Mouse (Mus musculus) right cerebral cortex, postnatal 10 days (tissue): Measurements from ENCODE around the gene Pmf1.
"Not testable (repeated sequence)": the region's sequence is repeated elsewhere in the genome, so short reads cannot be mapped to it uniquely, and the experiment has no call there.

Experiments
- DNase-seq, 2 experiments: peaks; one replicate each; pipeline ENCODE4 v3.0.0; 2021; ENCODE audit warnings: low spot score in 2 of 2

Pmf1 gene

DNA sequence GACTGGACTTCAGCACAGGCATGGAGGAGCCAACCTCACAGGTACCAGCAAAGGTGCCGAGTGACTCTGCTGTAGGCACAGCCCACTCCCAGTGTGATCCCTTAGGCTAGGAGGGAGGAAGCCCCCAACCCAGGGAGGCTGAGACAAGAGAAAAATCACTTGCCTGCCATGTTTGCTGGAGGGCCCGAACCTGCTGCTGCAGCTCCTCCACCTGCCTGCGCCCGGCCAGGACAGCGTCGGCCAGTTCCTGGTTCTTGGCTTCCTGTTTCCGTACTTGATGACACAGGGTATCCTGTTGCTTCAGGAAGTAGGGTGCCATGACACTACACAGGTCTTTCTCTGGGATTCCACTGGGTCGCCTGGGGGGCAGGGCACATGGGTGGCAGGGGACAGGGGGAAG is 14.4 kb downstream of the Pmf1 start:
- no peak for DNase-seq

DNA sequence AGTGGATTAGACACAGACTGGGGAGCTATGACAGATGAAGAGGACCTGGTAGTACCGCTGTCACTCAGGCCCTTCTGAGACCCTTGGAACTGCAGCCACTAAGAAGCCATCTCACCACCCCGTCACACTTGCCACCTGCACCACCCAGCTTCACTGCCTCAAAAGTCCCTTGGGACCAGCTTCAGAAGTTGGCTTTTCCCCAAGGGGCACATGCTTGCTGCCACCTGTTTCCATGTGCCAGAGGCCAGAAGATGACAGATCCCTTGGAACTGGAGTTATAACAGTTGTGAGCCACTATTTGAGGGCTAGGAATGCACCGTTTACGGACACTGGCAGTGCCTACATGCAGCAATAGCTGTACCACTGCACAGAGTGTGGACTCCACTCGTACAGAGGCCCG is 14.8 kb downstream of the Pmf1 start:
- no peak for DNase-seq

DNA sequence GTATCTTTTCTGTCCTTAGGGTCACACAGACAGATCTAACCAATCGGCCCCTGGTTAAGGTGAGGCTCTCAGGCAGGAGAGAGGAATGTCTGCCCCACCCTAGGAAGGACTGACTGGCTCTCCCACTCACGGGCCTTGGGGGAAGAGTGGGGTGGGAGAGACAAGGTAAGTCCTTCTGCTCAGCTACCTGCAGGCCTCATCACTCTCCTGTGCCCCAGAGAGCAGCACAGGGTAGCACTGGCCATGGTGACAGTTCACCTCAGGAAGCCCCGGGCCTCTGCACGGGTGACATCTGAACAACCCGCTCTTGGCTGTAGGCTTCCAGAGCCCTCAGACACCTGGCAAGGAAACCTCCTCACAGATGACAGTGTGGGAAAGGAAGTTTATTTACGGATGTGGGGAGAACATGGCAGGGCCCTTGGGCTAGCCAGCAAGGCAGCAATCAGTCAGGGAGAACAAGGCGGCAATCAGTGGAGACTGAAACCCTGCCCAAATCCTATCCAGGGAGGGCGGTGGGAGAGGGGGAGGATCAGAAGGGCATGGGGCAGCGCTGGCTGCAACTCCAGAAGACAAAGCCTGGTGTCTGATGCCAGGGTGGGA is 16.3 kb downstream of the Pmf1 start:
- DNase-seq: no peak

DNA sequence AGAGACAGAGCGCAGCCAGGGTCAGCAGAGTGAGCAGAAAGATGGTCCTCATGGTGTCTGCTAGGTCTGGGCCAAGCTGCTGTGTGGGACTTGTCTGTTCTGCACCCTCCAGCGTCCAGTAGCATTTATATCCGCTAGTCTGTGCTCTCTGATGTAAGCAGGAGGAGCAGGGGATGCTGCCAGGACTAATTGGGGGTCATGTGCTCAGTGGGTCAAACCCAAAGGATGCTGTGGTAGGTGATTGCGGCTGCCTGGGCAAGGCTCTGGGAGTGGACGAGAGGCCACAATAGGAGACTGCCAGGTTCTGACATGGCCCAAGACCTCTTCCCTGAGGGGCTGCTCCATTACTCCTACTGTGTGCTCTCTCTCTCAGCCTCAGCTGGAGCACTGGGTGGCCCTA is 25.8 kb downstream of the Pmf1 start, which contains the start of gene Bglap:
Gene Bglap, minus strand, starts transcription at position 101 of the 400 bp plus-strand sequence.
- no peak for DNase-seq

DNA sequence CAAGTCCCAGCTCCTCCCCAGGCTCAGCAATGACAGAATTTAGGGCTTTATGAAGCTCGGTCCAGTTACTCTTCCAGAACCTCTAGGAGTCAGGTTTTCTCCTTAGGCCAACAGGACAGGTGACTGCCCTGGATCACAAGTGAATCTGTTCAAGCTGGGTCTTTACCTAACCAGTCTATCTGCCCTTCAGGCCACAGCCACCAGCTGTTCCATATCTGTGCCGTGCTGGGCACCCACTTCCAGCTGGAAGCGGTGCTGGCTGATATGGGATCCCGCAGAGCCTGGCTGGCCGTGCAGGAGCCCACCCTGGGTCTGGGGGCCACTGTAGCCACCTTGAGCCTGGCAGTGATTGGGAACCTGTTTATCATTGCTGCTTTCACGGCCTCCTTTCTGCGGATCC is 27.7 kb downstream of the Pmf1 start:
- DNase-seq: not testable (repeated sequence)

DNA sequence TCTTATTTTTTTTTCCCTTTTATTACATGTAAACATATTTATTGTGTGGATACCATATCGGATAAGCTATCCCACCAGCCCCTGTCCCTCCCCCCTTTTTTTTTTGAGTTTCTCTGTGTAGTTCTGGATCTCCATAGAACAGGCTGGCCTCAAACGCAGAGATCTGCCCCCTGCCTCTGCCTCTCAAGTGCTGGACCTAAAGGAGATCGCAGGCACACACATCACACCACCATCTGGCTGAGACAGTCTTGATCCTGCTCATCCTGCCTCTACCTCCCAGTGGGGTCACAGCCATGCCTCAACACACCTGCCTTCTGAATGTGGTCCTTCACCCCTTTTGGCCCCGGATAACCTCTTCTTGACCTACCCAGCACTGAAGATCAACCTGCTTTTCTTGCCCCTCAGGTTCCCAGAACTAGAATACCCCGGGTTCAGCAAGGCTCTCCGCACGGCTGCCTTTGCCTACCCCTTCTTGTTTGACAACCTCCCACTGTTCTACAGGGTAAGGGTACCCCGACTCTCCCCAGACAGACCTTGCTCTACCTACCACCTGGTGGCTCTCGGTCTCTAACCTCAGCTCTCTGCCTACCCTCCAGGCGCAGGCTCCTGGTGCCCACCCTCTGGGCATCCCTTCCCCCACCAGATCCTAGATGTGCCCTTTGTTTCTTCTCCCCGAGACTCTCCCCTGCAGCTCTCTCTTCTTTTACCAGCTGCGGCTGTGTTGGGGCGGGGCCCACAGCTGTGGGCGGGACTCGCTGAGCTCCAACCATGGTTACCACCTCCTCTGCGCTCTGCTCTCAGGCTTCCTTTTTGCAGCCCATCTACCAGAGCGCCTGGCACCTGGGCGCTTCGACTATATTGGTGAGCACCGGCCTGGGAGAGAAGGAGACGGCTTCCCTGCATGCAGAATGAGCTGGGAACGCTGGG is 28.5 kb downstream of the Pmf1 start:
- peak in 1 of 2 experiments; percentile 46 for DNase-seq

DNA sequence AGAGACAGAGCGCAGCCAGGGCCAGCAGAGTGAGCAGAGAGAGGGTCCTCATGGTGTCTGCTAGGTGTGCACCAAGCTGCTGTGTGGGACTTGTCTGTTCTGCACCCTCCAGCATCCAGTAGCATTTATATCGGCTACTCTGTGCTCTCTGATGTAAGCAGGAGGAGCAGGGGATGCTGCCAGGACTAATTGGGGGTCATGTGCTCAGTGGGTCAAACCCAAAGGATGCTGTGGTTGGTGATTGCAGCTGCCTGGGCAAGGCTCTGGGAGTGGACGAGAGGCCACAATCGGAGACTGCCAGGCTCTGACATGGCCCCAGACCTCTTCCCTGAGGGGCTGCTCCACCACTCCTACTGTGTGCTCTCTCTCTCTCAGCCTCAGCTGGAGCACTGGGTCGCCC is 31.5 kb downstream of the Pmf1 start, which contains the start of gene Bglap2:
Gene Bglap2, minus strand, starts transcription at position 101 of the 400 bp plus-strand sequence.
- not testable (repeated sequence) for DNase-seq

DNA sequence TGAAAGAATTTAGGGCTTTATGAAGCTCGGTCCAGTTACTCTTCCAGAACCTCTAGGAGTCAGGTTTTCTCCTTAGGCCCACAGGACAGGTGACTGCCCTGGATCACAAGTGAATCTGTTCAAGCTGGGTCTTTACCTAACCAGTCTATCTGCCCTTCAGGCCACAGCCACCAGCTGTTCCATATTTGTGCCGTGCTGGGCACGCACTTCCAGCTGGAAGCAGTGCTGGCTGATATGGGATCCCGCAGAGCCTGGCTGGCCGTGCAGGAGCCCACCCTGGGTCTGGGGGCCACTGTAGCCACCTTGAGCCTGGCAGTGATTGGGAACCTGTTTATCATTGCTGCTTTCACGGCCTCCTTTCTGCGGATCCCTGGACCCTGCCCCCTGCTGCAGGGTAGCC is 33.5 kb downstream of the Pmf1 start:
- not testable (repeated sequence) for DNase-seq

DNA sequence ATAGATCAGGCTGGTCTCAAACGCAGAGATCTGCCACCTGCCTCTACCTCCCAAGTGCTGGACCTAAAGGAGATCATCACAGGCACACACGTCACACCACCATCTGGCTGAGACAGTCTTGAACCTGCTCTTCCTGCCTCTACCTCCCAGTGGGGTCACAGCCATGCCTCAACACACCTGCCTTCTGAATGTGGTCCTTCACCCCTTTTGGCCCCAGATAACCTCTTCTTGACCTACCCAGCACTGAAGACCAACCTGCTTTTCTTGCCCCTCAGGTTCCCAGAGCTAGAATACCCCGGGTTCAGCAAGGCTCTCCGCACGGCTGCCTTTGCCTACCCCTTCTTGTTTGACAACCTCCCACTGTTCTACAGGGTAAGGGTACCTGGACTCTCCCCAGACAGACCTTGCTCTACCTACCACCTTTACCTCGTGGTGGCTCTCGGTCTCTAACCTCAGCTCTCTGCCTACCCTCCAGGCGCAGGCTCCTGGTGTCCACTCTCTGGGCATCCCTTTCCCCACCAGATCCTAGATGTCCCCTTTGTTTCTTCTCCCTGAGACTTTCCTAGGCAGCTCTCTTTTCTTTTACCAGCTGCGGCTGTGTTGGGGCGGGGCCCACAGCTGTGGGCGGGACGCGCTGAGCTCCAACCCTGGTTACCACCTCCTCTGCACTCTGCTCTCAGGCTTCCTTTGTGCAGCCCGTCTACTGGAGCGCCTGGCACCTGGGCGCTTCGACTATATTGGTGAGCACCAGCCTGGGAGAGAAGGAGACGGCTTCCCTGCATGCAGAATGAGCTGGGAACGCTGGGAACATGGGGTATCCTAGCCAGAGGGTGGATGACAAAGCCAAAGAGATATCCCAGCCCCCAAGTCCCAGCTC is 34.1 kb downstream of the Pmf1 start:
- DNase-seq: not testable (repeated sequence)

DNA sequence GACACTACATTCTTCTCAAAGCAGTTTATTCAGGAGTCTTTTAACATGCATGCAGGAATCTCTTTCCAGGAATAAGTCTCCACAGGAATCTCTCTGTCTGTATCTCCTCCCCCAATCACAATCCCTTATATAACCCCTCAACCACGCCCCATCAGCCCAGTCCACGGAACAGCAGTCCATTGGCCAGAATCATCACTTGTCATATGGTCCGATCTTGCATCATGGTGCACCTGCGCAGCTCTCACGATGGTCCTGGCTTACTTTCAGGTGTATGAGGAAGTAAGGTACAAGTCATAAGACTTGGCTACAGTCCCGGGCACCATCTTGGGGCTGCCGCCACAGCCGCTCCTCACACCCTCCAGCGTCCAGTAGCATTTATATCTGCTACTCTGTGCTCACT is 37.5 kb downstream of the Pmf1 start, which contains the start of gene Bglap3:
Gene Bglap3, minus strand, starts transcription at position 101 of the 400 bp plus-strand sequence.
- not testable (repeated sequence) for DNase-seq

DNA sequence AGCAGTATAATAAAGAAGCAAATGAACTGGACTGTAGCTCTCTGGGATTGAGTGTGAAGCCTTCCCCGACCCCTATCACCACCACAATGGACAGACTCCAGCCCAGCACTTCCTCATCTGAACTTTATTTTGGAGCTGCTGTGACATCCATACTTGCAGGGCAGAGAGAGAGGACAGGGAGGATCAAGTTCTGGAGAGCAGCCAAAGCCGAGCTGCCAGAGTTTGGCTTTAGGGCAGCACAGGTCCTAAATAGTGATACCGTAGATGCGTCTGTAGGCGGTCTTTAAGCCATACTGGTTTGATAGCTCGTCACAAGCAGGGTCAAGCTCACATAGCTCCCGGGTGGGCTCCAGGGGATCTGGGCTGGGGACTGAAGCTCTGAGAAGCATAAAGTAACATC is 41.6 kb downstream of the Pmf1 start:
- peak in 1 of 2 experiments; percentile 27 for DNase-seq

DNA sequence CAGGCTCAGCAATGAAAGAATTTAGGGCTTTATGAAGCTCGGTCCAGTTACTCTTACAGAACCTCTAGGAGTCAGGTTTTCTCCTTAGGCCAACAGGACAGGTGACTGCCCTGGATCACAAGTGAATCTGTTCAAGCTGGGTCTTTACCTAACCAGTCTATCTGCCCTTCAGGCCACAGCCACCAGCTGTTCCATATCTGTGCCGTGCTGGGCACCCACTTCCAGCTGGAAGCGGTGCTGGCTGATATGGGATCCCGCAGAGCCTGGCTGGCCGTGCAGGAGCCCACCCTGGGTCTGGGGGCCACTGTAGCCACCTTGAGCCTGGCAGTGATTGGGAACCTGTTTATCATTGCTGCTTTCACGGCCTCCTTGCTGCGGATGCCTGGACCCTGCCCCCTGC is 42.6 kb downstream of the Pmf1 start:
- not testable (repeated sequence) for DNase-seq

DNA sequence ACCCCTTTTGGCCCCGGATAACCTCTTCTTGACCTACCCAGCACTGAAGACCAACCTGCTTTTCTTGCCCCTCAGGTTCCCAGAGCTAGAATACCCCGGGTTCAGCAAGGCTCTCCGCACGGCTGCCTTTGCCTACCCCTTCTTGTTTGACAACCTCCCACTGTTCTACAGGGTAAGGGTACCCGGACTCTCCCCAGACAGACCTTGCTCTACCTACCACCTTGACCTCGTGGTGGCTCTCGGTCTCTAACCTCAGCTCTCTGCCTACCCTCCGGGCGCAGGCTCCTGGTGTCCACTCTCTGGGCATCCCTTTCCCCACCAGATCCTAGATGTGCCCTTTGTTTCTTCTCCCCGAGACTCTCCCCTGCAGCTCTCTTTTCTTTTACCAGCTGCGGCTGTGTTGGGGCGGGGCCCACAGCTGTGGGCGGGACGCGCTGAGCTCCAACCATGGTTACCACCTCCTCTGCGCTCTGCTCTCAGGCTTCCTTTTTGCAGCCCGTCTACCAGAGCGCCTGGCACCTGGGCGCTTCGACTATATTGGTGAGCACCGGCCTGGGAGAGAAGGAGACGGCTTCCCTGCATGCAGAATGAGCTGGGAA is 43.2 kb downstream of the Pmf1 start:
- peak; percentile 72 to 80 for DNase-seq

DNA sequence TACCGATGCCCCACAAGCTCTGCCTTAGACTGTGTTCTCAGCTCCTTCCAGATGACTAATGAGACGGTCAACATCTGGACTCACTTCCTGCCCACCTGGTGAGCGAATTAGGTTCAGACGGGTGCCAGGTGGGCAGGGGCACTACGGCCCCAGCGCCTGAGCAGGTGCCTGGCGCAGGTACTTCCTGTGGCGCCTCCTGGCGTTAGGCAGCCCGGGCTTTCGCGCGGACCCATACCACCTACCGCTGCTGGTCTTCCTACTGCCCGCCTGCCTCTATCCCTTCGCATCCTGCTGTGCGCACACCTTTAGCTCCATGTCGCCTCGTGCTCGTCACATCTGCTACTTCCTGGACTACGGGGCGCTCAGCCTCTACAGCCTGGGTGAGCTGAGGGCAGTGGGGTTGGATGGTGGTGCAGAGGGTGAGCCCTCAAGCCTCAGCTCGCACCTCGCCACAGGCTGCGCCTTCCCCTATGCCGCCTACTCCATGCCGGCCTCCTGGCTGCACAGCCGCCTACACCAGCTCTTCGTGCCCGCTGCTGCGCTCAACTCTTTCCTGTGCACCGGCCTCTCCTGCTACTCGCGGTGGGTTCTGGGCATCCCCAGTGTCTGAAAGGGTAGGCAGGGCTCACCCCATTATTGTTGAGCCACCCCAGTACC is 44.3 kb downstream of the Pmf1 start:
- no peak for DNase-seq

DNA sequence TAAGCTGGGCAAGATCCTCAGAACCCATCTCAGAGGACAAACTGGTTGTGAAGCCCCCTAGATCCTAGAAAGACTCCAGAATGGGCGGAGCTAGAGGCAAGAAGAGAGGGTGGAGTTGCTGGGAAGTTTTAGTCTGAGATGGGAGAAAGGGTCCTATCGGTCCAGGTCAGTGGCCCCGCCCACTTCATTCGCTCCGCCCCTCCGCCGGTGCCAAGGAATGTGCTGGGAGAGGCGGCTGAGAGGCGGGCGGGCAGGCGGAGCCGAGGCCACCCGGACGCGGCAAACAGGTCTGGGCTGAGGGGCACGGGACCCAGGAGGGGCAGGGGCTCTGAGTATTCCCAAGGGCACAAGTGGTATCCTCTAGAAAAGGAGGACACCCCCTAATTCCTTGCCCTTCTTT is 45.8 kb downstream of the Pmf1 start, which contains the start of gene Paqr6:
Gene Paqr6, plus strand, starts transcription at position 248 of the 400 bp plus-strand sequence.
- DNase-seq: peak in 1 of 2 experiments; percentile 56

DNA sequence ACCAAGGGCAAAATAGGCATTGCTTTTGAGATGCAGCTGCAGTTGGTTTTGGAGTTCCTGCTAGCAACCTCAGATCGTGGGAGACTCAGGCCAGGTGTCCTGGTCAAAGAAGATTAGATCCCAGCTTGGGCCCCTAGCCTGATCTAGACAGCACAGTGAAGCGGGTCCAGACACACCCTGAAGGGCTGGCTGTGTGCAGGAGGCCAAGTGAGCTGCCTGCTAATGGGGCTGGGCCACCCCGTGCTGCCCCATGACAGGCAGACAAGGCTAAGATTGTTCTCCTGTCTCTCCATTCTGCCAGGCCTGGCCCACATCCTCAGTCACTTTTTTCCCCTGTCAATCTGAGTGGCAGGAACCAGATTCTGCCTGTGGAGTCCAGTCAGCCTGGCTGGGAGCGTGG is 46.4 kb downstream of the Pmf1 start:
- DNase-seq: peak; percentile 64 to 67

DNA sequence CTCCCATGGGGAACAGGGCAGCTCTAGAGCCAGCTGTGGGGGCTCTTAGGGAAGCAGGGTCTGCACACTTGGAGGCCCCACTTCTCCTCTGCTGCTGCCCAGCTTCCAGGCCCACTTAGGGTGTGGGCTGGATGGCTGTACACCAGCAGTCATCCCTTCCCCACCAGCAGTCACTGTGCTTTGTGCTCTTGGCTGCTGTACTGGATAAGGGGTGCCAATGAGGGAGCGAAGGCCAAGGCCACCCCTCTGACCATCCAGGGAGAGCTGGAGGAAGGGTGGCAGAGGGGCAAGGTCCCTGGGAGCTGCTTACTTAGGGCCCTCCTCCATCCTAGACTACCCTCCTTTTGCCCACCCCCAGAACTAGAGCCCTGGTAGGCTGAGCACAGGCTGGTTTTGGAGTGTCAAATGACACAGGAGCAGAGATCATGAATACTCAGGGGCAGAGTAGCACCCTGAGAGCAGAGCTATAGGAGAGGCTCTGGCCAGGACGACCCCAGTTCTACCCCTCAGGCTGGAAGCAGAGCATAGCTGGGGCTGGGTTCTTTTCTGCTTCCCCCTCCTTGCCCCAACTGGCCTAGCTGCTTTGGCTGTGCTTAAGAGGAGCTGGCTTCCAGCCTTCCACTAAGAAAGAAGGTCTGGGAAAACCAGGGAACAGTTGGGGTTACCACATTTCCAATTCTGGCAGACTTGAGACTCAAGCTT is 48.4 kb downstream of the Pmf1 start:
- peak; percentile 62 to 67 for DNase-seq

DNA sequence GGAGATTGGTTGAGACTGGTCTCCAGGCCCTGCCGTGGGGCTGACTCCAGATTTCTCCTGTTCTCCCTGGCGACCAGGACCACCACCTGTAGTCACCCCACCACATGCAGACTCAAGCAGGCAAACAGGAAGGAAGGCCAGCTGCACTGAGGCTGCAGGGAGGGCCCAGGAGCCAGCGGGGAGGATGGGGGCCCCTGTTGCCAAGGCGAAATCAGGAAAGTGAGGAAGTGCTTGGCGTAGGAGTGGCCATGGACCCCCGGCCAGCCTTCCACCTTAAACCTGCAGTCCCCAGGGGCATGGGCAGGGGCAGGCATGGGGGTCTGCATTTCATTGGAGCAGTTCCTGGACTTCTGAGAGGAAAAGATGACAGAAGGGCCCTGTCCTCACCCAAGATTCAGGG is 49.0 kb downstream of the Pmf1 start:
- no peak for DNase-seq

DNA sequence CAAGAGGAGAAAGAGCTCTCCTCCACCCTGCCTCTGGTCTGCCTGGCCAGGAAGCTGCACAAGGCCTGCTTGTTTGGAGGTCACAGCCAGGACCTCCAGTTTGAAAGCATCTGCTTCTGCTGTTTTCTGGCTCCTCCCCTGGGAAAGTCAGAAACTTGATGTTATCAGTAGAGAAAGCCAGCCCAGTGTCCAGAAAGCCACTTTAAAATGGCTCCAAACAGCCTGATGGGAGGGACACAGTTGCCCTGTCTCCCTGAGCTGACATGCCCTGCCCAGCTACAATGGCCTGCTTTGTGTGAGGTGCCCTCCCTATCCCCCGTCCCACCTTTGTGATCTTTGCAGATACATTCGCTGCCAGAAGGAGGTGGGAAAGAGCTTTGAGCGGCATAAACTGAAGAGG is 50.1 kb downstream of the Pmf1 start:
- no peak for DNase-seq

DNA sequence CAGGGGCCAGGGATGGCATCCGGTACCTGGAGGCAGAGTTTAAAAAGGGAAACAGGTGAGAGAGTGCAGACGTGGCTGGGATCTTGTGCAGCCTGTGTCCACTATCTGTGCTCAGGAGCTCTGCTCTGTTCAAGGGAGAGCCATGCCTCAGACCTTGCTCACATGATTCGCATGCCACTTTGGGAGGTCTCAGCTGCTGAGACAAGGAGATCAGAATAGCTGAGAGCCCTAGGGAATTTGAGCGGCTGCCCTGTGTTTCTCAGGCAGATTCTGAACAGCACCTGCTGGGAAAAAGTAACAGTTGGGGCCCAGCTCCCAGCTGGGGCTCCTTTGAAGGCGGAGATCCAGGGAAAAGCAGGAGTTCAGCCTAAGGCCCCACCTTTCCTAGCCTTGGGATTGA is 50.5 kb downstream of the Pmf1 start:
- no peak for DNase-seq
